Mouse (Mus musculus) stomach, postnatal 0 days (tissue): ENCODE results near the gene Gpbar1.

Source experiments
- CTCF ChIP-seq: IDR thresholded peaks from 2 replicates; pipeline ENCODE4 v1.5.1; 2016; ENCODE audit warnings: antibody characterized with exemption, low read depth, mild to moderate bottlenecking, moderate library complexity
- EP300 ChIP-seq: optimal IDR thresholded peaks from 2 replicates; pipeline ENCODE3; 2016; ENCODE audit warnings: antibody characterized with exemption

DNA sequence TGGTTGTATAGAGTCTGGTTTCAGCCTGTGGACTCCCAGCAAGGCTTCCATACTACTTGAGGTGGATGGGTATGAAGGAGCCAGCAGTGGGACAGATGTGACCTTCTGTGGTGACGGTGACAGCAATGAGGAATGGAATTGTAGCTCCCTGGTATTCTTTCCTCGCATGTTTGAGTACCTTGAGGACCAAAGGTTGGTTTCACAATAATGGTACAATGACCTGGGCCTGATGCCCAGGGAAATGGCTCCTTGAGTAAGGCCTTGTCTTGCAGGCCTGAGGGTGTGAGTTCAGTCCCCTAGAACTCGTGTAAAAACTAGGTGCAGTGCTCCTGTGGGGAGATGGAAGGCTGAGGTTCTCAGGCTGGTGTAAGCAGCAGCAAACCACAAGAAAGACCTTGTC lies 40.4 kb downstream of the Gpbar1 start:
- no peak for TF ChIP-seq CTCF
- TF ChIP-seq EP300: no peak
